Mouse (Mus musculus) urinary bladder, adult 18-20 months (tissue): ENCODE results near the gene Rabgap1l.
"Not testable (repeated sequence)": the region's sequence is repeated elsewhere in the genome, so short reads cannot be mapped to it uniquely, and the experiment has no call there.

Experiments used
- DNase-seq, 2 experiments: peaks; one replicate each; pipeline ENCODE4 v3.0.0; 2022; ENCODE audit warnings: low spot score in 2 of 2, mixed read lengths in 2 of 2

Gene Rabgap1l

DNA sequence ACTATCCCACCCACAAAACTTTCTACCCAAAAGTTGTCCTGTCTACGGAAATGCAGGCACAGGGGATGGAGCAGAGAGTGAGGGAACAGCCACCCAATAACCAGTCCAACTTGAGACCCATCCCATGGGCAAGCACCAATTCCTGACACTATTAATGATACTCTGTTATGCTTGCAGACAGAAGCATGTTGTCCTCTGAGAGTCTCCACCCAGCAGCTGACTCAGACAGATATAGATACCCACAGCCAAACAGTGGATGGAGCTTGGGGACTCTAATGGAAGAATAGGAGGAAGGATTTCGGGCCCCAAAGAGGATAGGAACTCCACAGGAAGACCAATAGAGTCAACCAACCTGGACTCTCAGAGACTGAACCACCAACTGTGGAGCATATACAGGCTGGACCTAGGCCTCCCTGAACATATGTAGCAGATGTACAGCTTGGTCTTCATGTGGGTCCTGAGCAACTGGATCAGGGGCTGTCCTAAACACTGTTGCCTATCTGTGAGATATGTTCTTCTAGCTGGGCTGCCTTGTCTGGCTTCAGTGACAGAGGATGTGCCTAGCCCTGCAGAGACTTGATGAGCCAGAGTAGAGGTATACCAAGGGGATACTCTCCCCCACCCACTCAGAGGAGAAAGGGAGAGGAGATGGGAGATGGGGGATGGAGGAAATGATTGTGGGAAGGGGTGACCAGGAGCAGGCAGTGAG is 510.7 kb downstream of the Rabgap1l start:
- DNase-seq, result not testable (repeated sequence)

DNA sequence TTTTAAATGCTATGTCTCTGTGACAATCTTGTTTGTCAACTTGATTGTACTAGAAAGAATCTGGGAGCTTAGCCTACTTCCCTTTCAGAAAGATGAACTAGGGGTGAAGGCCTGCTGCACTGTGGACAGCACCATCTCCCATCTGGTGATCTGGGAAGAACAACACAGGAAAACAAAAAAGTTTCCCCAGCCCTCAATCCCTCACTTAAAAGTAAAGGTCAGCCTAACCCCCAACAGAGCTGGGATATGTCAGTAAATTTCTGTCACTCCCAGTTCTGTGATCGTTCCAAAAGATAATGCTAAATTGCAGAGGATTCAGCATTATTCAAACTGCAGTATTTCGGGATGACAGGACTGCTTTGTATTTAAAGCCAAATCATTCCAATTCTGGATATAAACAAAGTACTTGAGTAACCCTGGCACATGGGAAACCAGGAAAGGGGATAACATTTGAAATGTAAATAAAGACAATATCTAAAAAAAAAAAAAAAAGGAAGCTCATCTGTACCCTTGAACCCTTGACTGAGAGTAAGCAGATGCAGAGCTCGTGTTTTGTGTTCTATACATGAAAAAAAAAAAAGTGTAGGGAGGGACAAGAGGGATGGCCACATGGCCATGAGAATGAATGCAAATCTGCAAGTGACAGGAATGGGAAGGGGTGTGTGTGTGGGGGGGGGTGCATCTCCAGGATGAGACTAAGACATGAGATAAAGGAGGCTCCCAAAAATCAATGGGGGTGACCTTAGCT is 511.5 kb downstream of the Rabgap1l start:
- DNase-seq, result no peak

DNA sequence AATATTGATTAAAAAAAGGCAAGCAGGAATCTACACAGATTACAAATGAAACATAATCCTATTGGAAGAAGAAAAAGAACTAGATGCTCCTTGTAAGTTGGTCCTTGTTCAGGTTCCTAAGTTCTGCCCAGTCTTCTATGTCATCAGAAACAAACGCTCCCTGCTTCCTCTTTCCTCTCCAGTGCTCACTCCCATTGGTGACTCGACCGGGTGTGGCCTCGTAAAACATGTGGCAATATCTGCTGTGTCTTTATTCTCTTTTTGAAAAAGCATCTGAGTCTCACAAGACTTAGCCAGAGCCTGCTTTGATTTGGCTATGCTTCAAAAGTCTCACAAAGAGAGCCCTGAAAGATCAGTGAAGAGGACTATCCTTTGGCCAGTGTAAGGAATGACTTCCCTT is 512.4 kb downstream of the Rabgap1l start:
- peak in 1 of 2 experiments; percentile 56 for DNase-seq

DNA sequence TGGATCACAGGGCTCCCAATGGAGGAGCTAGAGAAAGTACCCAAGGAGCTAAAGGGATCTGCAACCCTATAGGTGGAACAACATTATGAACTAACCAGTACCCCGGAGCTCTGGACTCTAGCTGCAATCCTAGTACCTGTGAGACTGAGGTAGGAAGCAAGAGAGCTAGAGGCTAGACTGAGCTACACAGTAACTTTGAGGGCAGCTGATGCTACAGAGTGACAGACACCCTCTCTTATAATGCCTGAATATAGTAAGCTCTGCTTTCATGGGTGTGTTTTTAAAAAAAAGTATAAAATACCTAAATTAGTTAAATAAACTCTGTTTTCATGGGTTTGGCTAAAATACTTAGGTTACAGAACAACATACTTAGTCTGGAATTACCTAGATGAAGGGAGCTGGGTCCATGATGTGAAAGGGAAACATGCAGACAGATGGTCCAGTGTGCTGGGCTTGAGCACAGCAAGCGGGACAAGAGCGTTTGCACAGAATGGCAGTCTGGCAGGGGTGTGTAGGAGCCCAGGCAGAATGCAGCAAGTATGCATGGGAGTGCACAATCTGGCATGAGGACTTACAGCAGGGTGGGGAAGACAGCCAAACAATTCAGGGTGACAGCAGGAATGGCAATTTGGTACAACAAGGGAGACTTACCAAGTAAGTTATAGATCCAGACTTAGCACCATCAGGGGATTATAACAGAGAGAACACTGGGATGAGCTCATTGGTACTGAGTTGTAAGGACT is 514.9 kb downstream of the Rabgap1l start:
- DNase-seq, result no peak

DNA sequence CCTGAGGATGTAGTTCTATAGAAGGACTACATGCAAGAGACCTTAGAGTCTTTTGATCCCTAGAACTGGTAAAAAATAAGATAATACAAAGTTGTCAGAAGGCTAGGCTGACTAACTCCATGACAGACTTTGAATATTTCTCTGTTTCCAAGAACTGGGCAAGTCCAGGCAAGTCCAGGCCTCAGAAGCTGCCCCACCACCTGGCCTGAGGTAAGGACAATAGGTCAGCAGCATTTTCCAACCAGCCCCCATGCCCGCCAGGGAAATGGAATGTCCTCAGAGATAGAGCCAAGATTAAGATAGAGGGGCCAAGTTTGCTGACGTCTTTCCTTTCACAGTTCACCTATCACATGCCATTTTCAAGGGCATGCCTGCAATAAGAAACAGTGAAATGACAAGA is 517.8 kb downstream of the Rabgap1l start:
- DNase-seq, result peak in 1 of 2 experiments; percentile 29

DNA sequence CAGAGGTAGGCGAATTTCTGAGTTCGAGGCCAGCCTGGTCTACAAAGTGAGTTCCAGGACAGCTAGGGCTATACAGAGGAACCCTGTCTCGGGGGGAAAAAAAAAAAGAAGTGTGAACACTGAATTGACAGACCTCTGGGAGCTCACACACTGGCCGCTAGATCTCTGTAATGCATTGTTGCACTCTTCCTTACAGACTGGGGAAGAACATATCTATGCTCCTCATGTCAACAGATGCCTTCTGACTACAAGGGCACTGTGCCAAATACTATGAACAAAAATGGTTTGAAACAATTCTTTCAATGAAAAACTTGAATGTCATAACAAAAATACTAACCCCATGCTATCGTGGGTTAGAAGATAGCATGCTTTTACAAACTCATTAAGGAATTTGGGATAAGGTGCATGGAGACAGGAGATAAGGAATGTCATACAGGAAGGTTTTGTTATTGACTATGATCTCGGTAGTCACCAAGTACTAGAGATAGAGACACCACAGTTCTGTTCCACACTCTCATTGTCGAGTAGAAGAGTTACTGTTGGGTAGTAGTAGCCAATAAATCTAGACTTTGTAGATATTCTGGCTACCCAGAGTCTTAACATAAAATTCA is 519.8 kb downstream of the Rabgap1l start:
- no peak for DNase-seq

DNA sequence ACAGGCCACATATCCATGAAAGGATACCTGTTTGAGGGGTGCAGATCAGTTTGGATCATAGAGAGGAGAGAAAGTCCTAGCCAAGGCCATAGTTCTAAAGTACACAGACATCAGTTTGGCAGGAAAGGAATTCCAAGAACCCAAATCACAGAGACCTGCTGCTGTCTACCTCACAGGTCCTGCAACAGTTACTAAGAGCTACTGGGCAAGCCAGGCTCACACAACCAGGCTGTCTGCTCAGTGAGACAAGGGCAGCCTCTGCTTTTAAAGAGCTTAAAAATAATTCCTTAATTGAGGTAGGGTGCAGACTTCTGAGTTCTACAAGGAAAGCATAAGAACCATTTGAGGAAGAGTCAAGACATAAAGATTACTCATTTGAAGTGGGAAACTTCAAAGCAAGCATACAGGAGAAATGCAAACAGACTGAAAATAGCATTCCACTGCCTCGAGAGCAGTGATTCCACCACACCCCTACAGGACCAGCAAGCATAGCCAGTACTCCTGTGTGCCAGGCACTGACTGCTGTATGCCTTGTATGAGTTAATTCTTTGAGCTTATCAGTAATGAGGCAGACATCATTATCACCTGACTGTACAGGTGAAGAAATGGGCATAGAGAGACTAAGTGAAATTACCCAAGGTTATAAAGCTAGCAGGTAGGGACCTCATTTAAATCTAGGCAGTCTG is 521.6 kb downstream of the Rabgap1l start:
- DNase-seq, result no peak

DNA sequence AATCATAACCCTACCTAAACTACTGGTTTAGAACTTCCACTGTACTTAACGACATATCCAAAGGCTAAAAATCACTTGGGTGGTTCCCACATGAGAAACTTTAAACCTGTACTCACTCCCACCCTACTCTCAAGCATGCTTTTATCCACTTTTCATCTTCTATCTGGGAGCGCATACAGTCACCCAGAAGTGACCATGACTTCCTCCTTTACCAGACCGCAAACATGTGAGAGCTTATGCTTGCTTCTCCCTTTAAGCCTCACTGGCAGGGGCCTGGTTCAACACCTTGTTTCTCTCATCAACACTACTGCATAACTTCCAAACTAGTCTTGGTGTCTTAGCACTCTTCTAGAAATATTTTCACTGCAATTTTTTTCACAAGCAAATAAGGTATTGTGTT is 524.7 kb downstream of the Rabgap1l start:
- no peak for DNase-seq

DNA sequence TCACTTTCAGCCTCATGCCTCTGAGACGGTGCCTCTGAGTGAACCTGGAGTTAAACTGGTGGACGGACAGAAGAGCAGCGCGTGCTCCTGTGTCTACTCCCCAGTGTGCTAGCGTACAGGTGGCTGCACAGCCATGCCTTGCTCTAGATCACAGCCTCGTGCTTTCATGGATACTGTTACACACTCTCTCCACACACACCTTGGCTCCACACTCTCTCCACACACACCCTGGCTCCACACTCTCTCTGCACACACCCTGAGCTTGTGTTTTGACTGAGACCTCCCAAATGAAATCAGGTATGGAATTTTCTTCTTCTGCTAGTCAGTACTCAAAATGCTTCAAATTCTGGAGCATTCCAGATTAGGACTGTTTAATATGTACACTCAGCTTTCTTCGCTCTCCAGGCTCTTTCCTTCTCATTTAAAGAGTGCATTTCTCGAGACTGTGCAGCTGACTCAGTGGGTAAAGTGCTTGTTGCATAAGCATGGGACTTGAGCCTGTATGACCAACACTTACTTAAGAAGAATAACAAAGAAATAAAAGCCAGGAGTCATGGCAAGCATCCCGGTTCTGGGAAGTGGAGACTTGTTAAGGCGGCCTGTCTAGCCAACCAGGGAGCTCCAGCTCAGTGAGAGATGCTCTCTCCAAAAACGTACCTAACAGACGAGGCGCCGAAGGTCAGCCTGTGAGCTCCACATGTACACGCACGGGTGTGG is 529.2 kb downstream of the Rabgap1l start:
- peak in 1 of 2 experiments; percentile 42 for DNase-seq

DNA sequence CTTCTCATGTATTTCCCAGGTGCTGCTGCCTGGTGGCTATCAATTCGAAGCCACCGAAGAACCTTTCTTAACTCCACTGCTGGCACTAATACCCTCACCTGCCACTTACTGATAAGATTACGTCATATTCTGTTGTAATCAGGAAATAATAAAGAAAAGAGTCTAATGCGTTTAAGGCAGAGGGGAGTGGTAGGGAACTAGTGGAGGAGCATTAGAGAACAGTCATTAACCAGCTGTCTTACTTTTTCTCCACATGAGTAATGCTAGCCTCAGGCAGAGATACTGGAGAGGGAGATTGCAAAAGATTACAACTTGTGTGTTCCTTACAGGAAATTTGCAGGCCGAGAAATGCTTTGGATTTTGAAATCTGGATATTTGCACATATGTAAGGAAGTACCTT is 530.0 kb downstream of the Rabgap1l start:
- DNase-seq, result no peak

DNA sequence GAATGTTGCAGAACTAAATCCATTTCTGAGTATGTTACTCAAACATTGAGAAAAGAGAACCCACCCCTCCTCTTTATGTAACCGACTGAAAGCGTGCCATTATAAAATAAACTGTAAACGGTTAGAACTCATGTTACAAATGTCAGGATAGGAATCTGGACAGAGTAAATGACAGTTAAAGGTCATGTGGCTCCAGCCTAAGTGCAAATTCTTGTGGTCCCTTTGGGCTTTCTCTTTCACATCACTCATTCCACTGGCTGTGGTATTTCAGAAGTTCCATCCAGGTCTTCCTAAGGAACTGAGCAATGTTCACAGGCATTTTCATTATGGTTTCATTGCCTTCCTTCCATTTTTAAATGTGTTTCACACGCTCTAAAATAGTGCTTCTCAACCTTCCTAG is 530.6 kb downstream of the Rabgap1l start:
- no peak for DNase-seq

DNA sequence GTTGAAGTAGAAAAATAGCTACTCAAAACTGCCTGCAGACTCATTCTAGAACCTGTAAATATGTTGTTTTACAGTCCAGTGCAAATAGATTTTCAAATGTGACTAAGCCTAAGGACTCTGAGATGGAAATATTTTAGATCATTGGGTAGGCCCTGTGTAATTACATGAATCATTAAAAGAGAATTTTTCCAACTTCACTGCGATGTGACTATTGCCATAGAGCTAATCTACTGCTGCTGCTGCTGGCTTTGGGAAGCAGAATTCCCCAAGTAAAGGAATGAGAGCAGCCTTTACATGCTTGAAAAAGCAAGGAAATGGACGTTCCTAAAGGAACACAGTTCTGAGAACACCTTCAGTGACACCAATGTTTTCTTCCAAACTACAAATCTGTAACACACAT is 531.2 kb downstream of the Rabgap1l start:
- no peak for DNase-seq

DNA sequence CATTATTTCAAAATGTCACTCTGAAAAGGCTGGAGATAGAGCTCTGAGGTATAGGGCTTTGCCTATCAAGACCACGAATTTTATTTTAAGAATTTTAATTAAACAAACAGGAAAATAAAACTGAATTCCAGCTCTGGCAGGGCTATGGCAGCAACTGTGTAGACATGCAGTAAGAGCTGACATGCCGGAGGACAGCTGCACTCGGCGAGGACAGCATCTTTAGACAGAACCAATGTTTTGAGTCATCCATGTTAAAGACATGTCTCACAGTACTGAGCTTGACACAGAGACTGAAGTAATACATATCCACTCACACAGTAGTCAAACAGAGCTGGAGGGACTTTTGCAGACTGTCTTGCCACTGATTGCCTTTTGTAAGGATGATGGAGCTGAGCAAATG is 532.4 kb downstream of the Rabgap1l start:
- no peak for DNase-seq

DNA sequence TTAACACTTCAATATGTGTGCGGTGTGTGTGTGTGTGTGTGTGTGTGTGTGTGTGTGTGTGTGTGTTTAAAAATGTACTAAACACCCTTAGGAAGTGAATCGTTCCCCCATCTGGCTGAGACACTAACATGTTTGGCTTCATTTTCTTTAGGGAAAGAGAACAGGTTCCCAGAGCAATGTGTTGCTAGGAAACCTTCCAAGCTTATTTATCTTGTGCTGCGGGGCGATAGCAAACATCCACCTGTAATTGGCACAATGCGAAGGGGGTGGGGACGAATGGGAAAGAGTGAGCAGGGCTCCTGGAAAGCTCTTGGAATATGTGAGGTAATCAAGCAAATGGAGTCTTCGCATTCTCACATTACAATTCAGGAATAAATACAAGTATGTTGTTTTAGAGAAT is 533.1 kb downstream of the Rabgap1l start:
- no peak for DNase-seq

DNA sequence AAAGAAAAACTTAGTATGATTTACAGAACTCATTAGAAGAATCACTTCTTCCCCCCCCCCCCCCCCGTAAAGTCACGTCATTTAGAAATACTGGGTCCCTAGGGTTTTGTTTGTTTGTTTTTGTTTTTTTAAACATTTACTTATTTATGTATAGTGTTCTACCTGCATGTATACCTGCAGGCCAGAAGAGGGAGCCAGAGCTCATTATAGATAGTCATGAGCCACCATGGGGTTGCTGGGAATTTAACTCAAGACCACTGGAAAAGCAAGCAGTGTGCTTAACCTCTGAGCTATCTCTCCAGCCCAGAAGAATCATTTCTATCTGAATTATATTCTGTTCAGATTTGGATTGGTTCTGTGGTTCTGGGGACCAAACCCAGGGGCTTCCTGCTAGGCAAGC is 539.9 kb downstream of the Rabgap1l start:
- DNase-seq, result no peak

DNA sequence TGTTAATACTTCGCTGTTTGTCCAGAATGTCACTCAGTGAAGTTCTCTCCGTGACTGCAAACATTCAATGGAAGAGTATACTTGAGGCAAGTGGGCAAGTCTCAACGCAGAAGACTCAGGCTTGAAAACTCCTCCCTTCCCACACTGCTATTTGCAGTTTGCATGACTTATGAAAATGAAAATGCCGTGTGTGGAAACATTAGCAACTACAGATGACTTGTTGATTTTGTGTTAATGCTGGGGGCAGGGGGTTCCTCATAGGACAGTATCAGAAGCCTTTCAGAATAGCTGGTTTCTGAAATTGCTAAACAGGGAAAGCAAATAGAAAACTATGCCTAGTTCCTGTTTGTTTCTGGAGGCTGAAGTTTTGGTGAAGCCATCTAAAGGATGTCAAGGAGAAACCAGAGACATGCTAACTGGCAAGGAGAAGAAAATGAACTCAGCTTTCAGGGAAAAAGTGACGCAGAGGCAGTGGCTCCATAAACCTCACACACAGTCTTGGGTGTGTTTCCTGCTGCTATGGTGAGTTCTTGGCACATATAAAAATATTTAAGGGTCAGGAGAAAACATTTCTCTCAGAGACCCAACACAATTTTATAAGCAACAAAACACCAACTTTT is 541.5 kb downstream of the Rabgap1l start:
- no peak for DNase-seq

DNA sequence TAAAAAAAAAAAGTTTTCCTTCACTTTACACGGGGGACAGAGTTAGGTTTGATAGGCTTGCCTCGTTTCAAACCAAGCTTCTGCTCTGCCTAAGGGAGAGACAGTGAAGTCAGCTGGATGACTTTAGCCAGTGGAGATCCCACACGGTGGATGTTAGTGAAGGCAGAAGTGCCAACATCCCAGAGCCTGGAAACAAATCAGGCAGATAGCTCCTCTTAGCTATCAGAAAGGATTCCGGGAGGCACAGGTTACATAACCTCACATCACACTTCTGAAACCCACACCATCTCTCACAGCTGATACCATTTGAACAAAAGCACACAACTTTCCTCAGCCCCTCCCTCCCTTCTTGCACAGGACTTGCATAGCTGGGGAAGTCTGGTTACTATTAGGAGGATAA is 542.2 kb downstream of the Rabgap1l start:
- no peak for DNase-seq

DNA sequence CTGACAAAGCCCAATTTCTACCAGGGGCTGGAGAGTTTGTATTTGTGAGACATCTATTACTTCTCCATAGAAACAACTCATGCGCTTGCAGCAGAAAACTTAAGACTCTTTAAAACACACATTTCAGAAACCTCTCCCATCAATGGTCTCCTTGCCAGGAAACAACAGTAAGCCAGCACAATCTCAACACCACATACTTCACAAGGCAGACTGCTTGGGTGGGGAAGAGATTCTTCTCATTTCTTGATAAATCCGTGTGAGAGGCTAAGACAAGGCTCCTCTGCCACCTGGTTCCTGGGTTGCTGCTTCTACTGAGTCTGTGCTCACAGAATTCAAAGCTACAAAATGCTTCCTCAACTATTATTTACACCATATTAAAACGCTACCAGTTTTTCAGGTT is 543.2 kb downstream of the Rabgap1l start:
- DNase-seq, result peak in 1 of 2 experiments; percentile 18

DNA sequence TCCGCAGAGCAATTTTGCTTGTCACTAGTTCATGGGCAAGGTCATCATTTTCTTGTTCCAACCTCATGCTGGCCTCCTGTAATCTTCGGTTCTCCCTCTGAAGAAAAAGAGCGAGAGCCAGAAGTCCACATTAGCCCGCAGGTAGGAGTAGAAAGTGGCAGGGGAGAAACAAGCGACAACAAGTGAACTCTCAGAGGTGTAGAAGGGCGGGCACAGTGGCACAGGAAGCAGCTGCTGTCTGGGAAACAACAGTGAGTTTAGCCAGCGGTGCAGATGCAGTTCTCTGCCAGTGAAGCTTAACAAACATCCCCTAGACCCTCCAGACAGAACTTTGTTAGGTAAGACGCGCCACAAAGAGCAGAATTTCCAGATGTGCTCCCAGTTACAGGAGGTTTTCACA is 545.5 kb downstream of the Rabgap1l start:
- no peak for DNase-seq

DNA sequence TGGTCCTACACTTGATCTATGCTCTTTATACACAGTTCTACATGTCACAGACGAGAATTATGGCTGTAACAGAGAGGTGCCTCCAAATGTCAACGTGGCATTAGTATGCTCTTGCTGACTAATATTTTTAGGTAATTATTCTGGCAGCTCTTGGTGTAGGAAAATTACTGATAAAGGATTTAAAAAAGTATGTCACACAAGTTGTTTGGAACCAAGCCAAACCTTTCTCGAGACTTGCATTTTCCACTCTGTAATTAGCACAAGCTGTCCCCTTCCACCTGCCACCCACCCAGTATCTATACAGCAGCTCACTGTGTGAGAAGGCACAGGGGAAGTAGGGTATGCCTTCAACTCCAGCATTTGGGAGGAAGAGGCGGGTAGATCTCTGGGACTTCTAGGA is 546.2 kb downstream of the Rabgap1l start:
- no peak for DNase-seq

DNA sequence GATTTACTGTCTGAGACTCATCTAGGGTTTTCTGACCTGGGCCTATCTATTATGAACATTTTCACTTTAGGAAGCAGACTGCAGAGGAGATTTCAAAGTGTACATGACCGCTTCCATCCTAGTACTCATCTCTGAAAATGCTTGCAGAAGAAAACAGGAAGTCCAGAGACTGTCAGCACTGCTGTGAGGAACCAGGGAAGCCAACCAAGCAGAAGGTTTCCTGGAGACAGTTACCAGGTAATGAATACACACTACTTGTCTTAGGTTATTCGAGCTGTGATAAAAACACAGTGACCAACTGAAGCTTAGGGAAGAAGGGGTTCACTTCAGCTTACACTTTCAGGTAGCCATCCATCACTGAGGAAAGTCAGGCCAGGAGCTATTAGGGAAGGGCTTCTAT is 547.1 kb downstream of the Rabgap1l start:
- no peak for DNase-seq
